Mouse (Mus musculus) frontal cortex, postnatal 25 days (tissue): Measurements from ENCODE around the gene Gcdh.
A peak's percentile ranks its signal among the peaks of the same experiment; 100 is the strongest.
"Not testable (repeated sequence)": the region's sequence is repeated elsewhere in the genome, so short reads cannot be mapped to it uniquely, and the experiment has no call there.

Source experiments
- DNase-seq, 2 experiments: peaks; one replicate each; pipeline ENCODE4 v3.0.0; 2022; ENCODE audit warnings: low spot score in 2 of 2

Gene Gcdh

DNA sequence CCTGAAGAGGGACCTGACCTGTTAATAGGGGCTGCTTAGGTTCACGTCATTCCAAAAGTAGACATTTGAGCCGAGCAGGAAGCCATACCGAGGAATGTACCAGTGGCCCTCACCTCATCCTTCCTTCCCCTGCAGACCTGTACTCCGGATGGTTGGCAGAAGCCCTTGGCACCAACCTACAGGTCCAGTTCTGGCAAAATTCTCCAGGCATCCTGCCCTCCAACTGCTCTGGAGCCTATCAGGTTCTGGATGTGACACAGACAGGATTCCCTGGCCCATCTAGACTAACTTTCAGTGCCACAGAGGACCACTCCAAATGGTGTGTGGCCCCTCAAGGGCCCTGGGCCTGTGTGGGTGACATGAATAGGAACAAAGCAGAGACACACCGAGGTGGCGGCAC, 16.8 kb upstream of the Gcdh start:
- no peak for DNase-seq

DNA sequence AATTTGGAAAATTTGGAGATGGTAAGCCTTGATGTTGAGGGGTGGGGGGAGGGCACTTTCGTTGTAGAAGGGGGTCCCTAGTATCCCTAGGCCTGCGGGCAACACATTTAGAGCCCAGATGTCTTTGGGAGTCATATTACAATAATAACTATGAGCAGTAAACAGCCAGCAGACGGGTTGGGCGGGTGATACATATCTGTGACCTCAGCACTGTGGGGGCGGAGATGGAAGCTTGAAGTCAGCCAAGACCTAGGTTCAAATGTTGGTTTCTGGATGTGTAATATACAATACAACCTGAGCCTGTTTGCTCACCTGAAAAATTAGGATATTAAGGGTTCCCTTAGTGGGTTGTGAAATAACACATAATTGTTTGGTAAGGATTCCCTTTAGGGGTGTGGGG, 16.2 kb upstream of the Gcdh start:
- DNase-seq = no peak

DNA sequence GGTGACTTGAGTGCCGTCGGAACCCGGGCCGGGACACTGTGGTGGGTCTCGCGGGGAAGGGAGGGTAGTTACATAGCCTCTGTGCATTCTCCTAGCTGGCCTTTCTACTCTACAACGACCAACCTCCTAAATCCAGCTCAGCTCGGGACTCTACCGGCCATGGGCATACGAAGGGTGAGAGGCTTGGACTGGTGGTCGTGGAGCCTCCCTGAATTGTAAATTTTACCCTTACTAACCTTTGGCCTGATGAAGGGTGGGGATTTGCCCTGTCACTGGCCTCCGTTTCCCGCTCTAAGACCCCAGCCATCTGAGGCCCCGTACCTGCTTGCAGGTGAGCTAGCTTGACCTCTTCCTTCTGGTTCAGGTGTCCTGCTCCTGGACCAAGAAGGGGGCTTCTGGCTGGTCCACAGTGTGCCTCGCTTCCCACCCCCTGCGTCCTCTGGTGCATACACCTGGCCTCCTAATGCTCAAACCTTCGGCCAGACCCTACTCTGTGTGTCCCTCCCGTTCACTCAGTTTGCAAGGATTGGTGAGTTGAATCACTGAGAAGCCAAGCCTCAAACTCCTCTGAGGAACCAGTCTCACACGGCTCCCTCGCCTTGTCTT, 15.5 kb upstream of the Gcdh start:
- no peak for DNase-seq

DNA sequence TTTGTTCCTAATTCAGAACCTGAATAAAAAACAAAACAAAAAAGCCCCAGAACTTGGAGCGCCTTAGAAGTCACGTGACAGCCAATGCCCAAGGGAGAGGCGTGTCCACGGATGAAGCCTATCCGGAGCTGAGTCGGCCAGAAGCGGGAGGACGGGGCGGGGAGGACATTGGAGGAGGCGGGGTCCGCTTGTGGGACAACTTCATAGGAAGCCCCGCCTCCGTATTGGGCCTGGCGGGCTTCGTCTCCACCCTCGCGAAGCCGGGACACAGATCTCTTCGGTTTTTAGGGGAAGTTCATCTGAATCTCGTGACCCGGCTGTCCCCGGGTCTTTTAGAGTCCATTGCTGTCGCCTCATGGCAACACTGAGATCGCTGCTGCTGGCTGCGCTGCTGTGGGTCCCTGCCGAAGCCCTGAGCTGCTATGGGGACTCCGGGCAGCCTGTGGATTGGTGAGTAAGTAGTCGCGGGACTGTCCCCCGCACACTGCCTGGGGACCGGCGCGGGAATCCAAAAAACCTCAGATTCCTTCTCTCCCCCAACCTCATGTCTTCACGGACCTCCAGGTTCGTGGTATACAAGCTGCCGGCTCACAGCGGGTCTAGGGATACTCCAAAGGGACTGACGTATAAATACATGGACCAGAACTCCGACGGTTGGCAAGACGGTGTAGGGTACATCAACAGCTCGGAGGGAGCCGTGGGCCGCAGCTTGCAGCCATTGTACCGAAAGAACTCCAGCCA, 14.9 kb upstream of the Gcdh start, which contains the start of gene Dnase2a:
Gene Dnase2a, plus strand, starts transcription at position 140 of the 741 bp plus-strand sequence.
- peak; percentile 52 to 72 for DNase-seq

DNA sequence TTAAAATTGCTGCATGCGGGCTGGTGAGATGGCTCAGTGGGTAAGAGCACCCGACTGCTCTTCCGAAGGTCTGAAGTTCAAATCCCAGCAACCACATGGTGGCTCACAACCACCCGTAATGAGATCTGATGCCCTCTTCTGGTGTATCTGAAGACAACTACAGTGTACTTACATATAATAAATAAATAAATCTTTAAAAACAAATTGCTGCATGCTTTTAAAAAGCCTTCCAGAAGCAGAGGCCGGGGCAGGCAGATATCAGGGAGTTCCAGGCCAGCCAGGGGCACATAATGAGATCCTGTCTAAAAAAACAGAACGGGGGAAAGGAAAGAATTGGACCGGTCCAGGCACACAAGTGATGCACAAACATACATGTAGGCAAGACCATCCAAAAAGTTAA, 14.3 kb upstream of the Gcdh start:
- not testable (repeated sequence) for DNase-seq

DNA sequence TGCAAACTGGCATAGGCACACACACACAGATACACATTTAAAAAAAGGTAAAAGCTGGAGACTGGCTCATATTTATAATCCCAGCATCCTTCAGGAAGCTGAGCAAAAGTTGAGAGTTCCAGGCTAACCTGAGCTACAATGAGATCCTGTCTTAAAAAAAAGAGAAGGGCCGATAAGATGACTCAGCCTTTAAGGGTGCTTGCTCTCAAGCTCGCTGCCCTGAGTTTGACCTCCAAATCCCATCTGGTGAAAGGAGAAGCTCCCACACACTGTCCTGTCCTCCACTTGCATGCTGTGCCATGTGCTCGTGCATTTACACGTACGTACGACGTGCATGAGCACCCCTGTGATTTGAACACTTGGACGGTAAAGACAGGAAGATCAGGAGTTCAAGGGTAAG, 13.8 kb upstream of the Gcdh start:
- no peak for DNase-seq

DNA sequence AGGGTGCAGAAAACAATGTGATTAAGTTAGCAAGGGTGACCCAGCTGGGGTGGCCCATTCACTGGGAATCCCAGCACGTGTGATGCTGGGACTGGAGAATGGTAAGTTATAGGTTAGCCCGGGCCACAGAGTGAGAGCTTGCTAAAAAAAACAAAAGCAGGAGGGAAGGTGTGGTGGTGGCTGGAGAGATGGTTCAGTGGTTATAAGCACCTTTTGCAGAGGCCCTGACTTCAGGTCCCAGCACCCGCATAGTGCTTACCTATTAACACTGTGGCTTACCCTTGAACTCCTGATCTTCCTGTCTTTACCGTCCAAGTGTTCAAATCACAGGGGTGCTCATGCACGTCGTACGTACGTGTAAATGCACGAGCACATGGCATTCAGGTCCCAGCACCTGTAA, 13.3 kb upstream of the Gcdh start:
- no peak for DNase-seq

DNA sequence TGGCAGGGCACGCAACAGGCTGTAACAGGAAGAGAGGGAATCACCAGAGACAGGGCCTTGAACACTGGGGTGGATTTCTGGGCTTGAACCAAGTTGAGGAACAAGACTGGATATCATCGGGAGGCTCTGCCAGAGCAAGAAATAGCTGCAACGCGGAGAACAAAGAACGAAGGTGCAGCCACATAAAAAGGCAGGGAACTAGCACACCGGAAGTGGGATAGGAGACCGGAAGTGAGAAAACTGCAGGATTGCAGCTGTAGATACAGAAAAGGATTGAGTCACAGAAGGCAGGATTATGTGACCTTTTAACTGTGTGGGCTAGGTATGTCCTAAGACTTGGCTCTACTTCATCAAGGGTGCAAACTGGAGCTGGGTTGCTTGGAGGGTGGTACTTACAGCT, 10.6 kb upstream of the Gcdh start:
- no peak for DNase-seq

DNA sequence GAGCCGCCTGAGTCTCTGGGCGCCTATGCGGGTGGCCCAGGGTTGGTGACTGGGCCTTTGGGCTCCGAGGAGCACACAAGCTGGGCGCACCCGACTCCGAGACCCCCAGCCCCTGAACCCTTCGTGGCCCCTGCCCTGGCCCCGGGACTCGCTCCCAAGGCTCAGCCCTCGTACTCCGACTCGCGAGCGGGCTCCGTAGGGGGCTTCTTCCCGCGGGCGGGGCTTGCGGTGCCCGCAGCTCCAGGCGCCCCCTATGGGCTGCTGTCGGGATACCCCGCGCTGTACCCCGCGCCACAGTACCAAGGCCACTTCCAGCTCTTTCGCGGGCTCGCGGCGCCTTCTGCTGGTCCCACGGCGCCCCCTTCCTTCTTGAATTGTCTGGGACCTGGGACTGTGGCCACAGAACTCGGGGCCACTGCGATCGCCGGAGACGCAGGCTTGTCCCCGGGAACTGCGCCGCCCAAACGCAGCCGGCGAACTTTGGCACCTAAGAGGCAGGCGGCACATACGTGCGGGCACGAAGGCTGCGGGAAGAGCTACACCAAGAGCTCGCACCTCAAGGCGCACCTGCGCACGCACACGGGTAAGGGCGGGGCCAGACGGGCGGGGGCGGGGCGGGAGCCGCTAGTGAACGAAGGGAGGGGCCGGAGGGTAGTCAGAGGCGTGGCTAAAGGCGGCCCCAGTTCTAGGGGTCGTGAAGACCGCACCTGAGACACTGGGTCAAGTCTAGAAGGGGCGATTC, 9.4 kb upstream of the Gcdh start:
- DNase-seq = peak; percentile 85 to 87

DNA sequence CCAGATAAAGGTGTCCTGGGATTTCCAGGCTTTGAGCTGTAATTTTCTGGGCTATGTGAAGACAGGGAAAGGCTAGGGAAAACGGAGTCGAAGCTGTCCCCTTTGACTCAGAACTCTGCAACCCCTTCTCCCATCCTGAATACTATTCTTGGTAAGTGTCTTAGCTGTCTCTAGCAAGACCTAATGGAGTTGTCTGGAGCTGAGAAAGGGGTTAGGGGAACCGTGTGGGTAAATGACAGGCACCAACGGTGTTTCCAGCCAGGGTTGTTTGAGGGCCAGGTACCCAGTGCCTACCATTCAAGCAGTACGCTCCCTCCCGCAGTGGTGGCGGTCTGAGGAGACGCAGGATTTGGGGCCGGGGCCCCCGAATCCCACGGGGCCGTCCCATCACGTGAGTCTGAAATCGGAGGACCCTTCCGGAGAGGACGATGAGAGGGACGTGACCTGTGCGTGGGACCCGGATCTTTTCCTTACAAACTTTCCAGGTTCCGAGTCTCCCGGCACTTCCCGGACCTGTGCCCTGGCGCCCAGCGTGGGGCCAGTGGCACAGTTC, 8.7 kb upstream of the Gcdh start:
- no peak for DNase-seq

DNA sequence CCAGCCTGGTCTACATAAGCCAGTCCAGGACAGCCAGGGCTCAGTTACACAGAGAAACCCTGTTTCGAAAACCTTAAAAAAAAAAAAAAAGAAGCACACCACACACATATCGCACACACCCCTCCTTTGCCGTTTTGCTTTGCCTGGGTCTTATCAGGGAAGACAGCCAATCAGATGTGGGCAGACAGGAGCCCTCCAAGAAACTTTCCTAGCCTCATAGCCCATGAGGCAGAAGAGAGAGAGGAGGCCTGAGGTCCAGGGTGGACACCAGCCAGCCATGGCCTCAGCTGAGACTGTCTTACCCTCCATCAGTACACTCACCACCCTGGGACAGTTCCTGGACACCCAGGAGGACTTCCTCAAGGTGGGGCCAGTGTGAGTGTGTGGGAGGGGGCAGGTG, 8.0 kb upstream of the Gcdh start, which contains the start of gene Klf1:
Gene Klf1, plus strand, starts transcription at position 177 of the 400 bp plus-strand sequence.
- no peak for DNase-seq

DNA sequence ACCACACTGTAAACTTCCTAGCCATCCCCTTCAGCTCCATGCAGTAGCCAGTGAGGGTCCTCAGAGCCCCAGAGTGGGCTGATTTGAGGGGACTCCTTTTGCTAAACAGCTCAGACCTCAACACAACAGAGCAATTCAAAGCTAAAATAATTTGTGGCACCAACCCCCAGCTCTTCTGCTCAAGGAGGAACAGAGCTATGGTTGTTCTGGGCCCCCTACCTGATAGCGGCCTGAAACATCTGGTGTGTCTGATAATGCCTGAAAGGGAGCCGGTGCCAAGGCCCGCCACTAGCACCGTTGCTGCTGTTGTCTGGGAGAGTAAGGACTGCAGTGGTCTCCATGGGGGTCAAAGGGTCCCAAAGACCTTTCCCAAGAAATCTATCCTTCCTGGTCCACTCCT, 7.3 kb upstream of the Gcdh start:
- DNase-seq = no peak

DNA sequence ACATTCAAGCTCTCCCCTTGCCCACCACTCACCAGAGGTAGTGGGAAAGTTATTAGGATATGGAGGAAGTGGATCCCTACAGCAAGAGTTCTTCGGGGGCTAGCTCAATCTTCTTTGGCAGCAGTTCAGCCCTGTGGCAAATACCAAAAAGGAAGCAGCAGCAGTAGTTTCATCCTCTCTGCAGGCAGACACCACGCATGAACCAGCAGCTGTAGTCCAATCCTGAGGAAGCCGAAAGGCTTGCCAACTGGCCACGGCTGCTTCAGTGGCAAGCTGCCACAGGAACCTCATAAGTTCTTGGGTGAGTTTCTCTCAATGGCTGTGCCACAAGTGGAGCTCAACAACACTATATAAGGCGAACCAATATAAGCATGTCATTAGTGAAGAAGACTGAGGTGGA, 2.2 kb upstream of the Gcdh start:
- DNase-seq = no peak

DNA sequence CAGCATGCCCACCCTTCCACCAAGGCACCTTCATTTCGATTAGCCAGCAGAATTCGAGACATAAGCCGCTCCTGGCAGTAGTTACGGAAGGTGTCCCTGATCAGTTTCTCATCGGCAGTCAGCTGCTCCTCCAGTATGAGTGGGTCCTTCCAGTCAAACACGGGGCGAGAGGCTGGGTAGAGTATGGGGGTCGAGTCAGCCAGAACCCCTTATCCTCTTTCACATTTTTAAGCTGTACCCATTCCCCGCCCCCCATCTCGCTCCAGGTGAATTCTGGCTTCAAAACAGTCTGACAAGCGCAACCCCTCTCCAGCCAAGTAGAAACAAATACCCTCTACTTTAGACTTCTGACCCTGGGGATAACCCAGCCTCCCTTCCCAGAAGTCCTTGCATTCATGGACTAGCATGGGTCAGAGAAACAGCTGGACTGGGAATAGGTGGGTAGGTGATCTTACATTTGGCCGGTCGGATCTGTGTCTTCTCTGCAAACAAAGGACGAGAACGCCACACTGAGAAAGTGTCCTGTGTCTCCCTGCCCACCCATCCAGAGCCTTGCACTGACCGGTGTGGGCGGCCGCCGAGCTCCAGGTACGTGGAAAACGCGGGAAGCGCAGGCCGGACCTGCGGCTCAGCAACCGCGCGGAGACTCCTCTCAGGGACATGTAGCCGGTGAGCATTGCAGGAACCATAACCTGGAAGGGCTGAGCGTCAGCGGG, 570 bp downstream of the Gcdh start:
- DNase-seq = no peak

DNA sequence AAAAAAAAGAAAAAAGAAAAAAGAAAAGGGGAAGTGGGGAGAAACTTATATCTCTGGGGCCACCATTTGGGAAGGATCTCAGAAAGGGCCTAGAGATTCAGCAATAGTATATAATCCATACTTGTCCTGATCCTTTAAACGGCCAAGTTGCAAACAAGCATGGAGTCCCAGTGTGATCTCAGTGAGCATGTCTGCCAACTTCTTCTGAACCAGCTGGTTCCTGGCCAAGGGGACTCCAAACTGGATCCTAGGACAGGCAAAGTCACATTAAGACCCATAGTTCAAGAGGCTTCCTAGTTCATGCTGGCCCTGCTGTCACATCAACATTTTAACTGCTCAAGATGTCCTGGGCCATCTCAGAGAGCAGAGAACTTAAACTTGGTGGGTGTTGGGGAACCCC, 4.6 kb downstream of the Gcdh start:
- DNase-seq = no peak

DNA sequence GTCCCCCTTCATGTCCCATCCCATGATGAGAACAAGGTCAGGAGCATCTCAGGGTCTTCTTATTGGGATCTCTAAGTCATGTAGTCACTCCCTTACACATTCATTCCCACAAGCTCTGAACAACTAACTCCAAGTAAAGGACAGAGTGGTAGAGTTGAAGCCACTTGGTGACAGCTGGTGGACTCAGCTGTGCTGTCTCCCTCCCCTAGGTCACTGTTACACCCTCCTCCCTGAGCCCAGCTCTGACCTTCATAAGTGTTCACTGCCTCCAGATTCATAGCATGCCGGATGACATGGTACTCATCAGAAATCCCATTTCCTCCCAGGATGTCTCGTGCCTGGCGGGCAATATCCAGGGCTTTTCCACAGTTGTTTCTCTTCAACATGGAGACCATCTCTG, 5.4 kb downstream of the Gcdh start:
- DNase-seq = no peak

DNA sequence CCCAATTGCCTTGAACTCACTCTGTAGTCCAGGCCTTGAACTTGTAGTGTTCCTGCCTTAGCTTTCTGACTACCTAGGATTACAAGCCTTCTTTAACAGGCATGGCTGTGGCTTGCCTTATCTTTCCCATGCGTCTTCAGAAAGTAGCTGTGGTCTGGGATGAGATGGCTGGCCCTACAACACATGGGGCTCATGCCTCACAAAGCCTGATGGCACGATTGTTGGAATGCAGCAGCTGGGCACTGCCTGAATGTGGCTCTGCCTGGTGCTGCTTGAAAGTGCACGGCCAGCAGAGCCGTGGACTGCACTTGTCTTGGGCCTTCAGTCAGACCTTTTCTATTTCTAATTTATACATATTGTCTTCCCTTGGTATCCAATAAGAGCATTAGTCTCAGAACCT, 9.0 kb downstream of the Gcdh start:
- DNase-seq = no peak

DNA sequence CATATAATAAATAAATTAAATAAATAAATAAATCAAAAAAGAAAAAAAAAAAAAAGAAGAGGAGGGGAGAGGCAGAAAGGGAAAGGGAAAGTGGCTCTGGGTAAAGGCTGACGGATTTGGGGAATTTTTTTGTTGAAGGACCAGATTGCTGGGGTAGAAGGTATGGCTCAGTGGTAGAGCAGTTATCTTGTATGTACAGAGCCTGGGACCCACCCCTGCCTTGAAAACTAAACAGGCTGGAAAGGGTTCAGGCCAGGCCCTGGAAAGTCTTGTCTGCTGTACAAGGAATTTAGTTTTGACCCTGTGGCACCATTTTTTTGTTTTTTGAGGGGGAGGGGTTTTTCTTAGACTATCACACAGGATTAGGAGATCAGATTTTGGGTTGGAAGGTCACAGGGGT, 14.8 kb downstream of the Gcdh start:
- DNase-seq = no peak

DNA sequence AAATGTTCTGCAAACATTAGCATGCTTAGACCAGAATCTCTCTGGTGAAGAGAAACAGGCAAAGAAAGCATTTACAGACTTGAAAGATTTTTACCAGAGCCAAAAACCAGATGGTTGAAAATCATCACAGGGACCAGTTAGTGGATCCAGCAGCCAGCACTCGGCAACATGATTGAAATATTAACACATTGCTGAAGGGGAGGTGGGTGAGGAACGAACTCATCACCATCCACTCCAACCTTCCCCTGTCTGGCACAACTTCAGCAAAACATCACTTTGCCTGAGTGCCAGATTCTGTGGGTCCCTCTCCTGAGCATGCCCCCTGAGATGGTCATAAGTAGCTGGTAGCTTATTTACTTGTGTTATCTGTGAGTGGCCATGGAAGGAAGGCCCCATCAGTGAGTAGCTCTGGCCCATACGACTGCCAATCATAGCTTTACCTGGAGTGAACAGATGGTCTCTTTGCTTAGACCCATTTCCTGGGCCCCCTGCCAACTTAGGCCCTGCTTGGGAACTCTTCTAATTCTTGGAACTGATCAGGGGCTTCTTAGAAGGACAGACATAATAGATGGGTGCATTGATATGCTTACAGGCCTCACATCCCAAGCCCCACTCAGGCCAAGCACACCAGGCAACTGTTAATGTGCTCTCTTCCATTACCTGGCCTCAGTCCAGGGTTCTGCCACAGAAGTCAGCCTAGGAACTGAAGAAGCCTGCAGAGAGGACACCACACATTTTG, 16.3 kb downstream of the Gcdh start:
- no peak for DNase-seq

DNA sequence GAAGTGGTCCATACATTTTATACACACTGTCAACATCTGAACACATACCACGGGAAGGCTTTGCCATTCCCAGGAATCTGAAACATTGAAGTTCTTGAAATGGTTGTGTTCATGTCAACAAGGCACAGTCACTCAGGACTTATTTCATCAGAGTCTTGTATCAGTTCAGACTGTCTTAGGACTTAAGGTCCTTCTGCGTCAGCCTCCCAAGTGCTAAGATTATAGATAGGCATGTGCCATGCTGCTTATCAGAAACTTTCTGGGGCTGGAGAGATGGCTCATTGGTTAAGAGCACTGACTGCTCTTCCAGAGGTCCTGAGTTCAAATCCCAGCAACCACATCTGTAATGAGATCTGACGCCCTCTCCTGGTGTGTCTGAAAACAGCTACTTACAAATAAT, 19.4 kb downstream of the Gcdh start:
- no peak for DNase-seq

DNA sequence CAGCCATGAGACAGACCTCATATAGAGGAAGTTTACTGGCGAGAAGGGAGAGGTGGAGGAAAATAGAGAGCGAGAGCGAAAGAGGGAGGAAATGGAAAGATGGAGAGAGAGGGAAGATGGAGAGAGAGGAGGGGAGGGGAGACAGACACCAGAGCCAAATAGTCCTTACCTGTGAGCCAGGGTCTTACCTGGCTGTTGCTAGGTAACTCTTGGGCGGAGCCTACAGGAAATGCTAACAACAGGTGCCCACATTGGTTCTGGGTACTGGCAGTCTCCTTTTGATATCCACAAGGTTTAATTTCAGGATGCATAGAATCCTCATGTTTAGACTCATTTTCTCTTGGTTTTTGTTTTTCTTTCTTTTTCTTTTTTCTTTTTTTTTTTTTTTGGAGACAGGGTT, 20.7 kb downstream of the Gcdh start:
- DNase-seq = no peak
